Mouse (Mus musculus): Measurements from ENCODE around the gene Igsf9. TPM values are rescaled to one million over a fixed set of nuclear protein-coding genes. Genes with fewer than 3 reads are reported as not detected.

The Igsf9 gene
- total RNA-seq, 2 experiments from 2014 or later, result 0.37 to 0.51 TPM

- intact Hi-C loops (cut with DNase I; ENCODE audit: low total_unique reads), result no loop called here
Measured at GRCm38 (mm10) chr1:172510421-172510972, 28.9 kb downstream of the Igsf9 start.

GRCm38 (mm10) chr1:172512962-172513361 is 31.4 kb downstream of the Igsf9 start:
- DNase-seq, result peak; percentile 66
- intact Hi-C loops (cut with DNase I; ENCODE audit: low total_unique reads), result no loop called here

More at GRCm38 (mm10) chr1:172510421-172510972, 28.9 kb downstream of the Igsf9 start:
- DNase-seq, result no peak

GRCm38 (mm10) chr1:172513525-172514212 is 32.1 kb downstream of the Igsf9 start:
- intact Hi-C loops (cut with DNase I; ENCODE audit: low total_unique reads), result no loop called here
- DNase-seq, result peak; percentile 59

- intact Hi-C loops (cut with DNase I; ENCODE audit: low total_unique reads), result no loop called here
Measured at GRCm38 (mm10) chr1:172514213-172514529, 32.6 kb downstream of the Igsf9 start.

GRCm38 (mm10) chr1:172514551-172515268 is 33.1 kb downstream of the Igsf9 start:
- intact Hi-C loops (cut with DNase I; ENCODE audit: low total_unique reads), result no loop called here

More at GRCm38 (mm10) chr1:172514213-172514529, 32.6 kb downstream of the Igsf9 start:
- DNase-seq, result no peak

GRCm38 (mm10) chr1:172515396-172515795 is 33.8 kb downstream of the Igsf9 start:
- no peak for DNase-seq
- intact Hi-C loops (cut with DNase I; ENCODE audit: low total_unique reads), result no loop called here

More at GRCm38 (mm10) chr1:172514551-172515268, 33.1 kb downstream of the Igsf9 start:
- no peak for DNase-seq

GRCm38 (mm10) chr1:172518013-172518412 is 36.4 kb downstream of the Igsf9 start:
- DNase-seq, result no peak
- intact Hi-C loops (cut with DNase I; ENCODE audit: low total_unique reads), result no loop called here

- DNase-seq, result no peak
- intact Hi-C loops (cut with DNase I; ENCODE audit: low total_unique reads), result no loop called here
Measured at GRCm38 (mm10) chr1:172519644-172520043, 38.1 kb downstream of the Igsf9 start.

- peak; percentile 75 for DNase-seq
- intact Hi-C loops (cut with DNase I; ENCODE audit: low total_unique reads), result no loop called here
Measured at GRCm38 (mm10) chr1:172520576-172521440, 39.2 kb downstream of the Igsf9 start, which contains the start of gene Cfap45. Gene Cfap45, plus strand, starts transcription at chr1:172520801.

- intact Hi-C loops (cut with DNase I; ENCODE audit: low total_unique reads), result no loop called here
- DNase-seq, result no peak
Measured at GRCm38 (mm10) chr1:172522524-172522923, 40.9 kb downstream of the Igsf9 start.

GRCm38 (mm10) chr1:172523699-172524101 is 42.1 kb downstream of the Igsf9 start:
- no peak for DNase-seq
- intact Hi-C loops (cut with DNase I; ENCODE audit: low total_unique reads), result no loop called here

GRCm38 (mm10) chr1:172525027-172525764 is 43.6 kb downstream of the Igsf9 start:
- intact Hi-C loops (cut with DNase I; ENCODE audit: low total_unique reads), result no loop called here
- no peak for DNase-seq

- no peak for DNase-seq
- intact Hi-C loops (cut with DNase I; ENCODE audit: low total_unique reads), result no loop called here
Measured at GRCm38 (mm10) chr1:172525971-172526370, 44.4 kb downstream of the Igsf9 start.

GRCm38 (mm10) chr1:172526380-172527081 is 44.9 kb downstream of the Igsf9 start:
- no peak for DNase-seq
- intact Hi-C loops (cut with DNase I; ENCODE audit: low total_unique reads), result no loop called here

- intact Hi-C loops (cut with DNase I; ENCODE audit: low total_unique reads), result no loop called here
- no peak for DNase-seq
Measured at GRCm38 (mm10) chr1:172527431-172527830, 45.8 kb downstream of the Igsf9 start.

- intact Hi-C loops (cut with DNase I; ENCODE audit: low total_unique reads), result no loop called here
- peak; percentile 87 for DNase-seq
Measured at GRCm38 (mm10) chr1:172528701-172529100, 47.1 kb downstream of the Igsf9 start.

GRCm38 (mm10) chr1:172530544-172531220 is 49.1 kb downstream of the Igsf9 start:
- DNase-seq, result no peak
- intact Hi-C loops (cut with DNase I; ENCODE audit: low total_unique reads), result loop anchor here (5.0 kb wide), 1 partner anchor 87 kb away; no protein-coding TSS in a partner anchor

GRCm38 (mm10) chr1:172532551-172532950 is 51.0 kb downstream of the Igsf9 start:
- DNase-seq, result no peak
- intact Hi-C loops (cut with DNase I; ENCODE audit: low total_unique reads), result loop anchor here (5.0 kb wide), 1 partner anchor 85 kb away; no protein-coding TSS in a partner anchor
